Mouse (Mus musculus): ENCODE measurements around the gene Gimap5.
A peak's percentile ranks its signal among the peaks of the same experiment; 100 is the strongest.

The Gimap5 gene

GRCm38 (mm10) chr6:48742422-48743351 is 3.3 kb upstream of the Gimap5 start:
- peaks cover 45% of the 10 kb centered on the region for H3K27me3 ChIP-seq (ENCODE audit: insufficient read depth, low read length)
- H3K4me3 ChIP-seq (replicated peaks; ENCODE audit: low read length) = peak overlapping the region; percentile 81
- H3K36me3 ChIP-seq (ENCODE audit: insufficient read depth, low read length) = no peaks in the 10 kb centered on the region
- no peaks in the 10 kb centered on the region for H3K9me3 ChIP-seq (ENCODE audit: low read length)
- no peak for TF ChIP-seq NANOG (IDR thresholded peaks at IDR 0.05; ENCODE audit: borderline replicate concordance, low read length)
- TF ChIP-seq CTCF (conservative IDR thresholded peaks at IDR 0.05; ENCODE audit: low read length) = no peak
- H3K4me1 ChIP-seq (replicated peaks; ENCODE audit: low read depth, low read length) = peaks cover 50% of the 10 kb centered on the region

DNA sequence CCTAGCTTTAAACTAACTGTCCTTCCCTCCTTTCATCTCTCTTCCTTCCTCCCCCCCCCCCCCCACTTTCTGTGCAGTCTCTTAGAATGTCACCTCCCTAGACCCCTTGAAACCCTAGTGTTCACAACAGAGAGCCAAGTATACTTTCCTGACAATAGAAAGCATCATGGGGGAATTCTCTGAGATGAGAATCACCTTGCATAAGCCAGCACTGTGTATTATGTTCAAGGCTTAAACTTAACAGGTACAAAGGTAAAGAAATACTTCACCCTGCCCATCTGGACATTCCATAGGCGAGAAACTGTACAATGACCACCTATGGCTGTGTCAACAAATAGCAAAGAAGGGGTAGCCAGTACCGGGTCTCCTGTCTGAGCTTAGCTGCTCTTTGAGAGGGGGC is 507 bp upstream of the Gimap5 start:
- Histone ChIP-seq H3K27me3 (ENCODE audit: insufficient read depth, low read length) (peaks cover 35% of the 10 kb centered on the region), H3K36me3 (ENCODE audit: insufficient read depth, low read length) (no peaks in the 10 kb centered on the region), H3K9me3 (ENCODE audit: low read length) (peaks cover 5% of the 10 kb centered on the region), H3K4me1 (replicated peaks; ENCODE audit: low read depth, low read length) (peaks cover 47% of the 10 kb centered on the region), H3K4me3 (replicated peaks; ENCODE audit: low read length) (no peak overlapping the region)
- no peak for TF ChIP-seq NANOG (IDR thresholded peaks at IDR 0.05; ENCODE audit: borderline replicate concordance, low read length)
- TF ChIP-seq CTCF (conservative IDR thresholded peaks at IDR 0.05; ENCODE audit: low read length) = no peak
- TF ChIP-seq POU5F1 (IDR thresholded peaks at IDR 0.05; ENCODE audit: borderline replicate concordance, low read length) = no peak

- no peak for TF ChIP-seq CTCF (conservative IDR thresholded peaks at IDR 0.05; ENCODE audit: low read length)
- no peak for TF ChIP-seq NANOG (IDR thresholded peaks at IDR 0.05; ENCODE audit: borderline replicate concordance, low read length)
- TF ChIP-seq POU5F1 (IDR thresholded peaks at IDR 0.05; ENCODE audit: borderline replicate concordance, low read length) = no peak
- Histone ChIP-seq H3K4me3 (replicated peaks; ENCODE audit: low read length) (no peak overlapping the region), H3K9me3 (ENCODE audit: low read length) (peaks cover 18% of the 10 kb centered on the region), H3K27me3 (ENCODE audit: insufficient read depth, low read length) (peaks cover 19% of the 10 kb centered on the region), H3K4me1 (replicated peaks; ENCODE audit: low read depth, low read length) (peaks cover 28% of the 10 kb centered on the region), H3K36me3 (ENCODE audit: insufficient read depth, low read length) (no peaks in the 10 kb centered on the region)
Observed at GRCm38 (mm10) chr6:48747091-48747966, 1.3 kb downstream of the Gimap5 start.

- H3K4me3 ChIP-seq (replicated peaks; ENCODE audit: low read length) = no peak overlapping the region
- H3K4me1 ChIP-seq (replicated peaks; ENCODE audit: low read depth, low read length) = peaks cover 4% of the 10 kb centered on the region; the same call in 1 of the 2 replicates
- no peaks in the 10 kb centered on the region for H3K27me3 ChIP-seq (ENCODE audit: insufficient read depth, low read length)
- H3K9me3 ChIP-seq (ENCODE audit: low read length) = peaks cover 14% of the 10 kb centered on the region
- no peak for TF ChIP-seq CTCF (conservative IDR thresholded peaks at IDR 0.05; ENCODE audit: low read length)
- TF ChIP-seq POU5F1 (IDR thresholded peaks at IDR 0.05; ENCODE audit: borderline replicate concordance, low read length) = no peak
- TF ChIP-seq NANOG (IDR thresholded peaks at IDR 0.05; ENCODE audit: borderline replicate concordance, low read length) = no peak
- H3K36me3 ChIP-seq (ENCODE audit: insufficient read depth, low read length) = no peaks in the 10 kb centered on the region
Observed at GRCm38 (mm10) chr6:48763567-48764270, 17.7 kb downstream of the Gimap5 start.

DNA sequence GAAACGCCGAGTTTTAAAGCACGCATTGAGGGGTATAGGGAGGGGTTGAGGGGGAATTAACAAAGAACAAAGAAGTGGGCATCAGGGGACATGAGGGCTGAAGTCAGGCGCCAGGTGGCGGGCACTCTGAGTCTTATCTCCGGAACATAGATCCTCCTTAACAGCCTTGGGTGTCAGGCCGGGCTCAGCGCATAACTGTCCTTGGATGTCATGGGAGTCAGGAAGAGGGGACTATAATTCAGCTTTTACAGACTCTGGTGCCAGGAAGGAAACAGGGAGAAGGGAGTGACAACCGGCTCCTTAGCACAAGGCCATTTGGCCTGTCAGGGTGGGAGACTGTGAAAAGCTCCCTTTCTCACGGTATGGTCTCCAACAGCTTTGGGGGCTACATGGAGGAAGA is 18.5 kb downstream of the Gimap5 start:
- peaks cover 14% of the 10 kb centered on the region for H3K9me3 ChIP-seq (ENCODE audit: low read length)
- H3K4me3 ChIP-seq (replicated peaks; ENCODE audit: low read length) = no peak overlapping the region
- no peaks in the 10 kb centered on the region for H3K27me3 ChIP-seq (ENCODE audit: insufficient read depth, low read length)
- no peak for TF ChIP-seq CTCF (conservative IDR thresholded peaks at IDR 0.05; ENCODE audit: low read length)
- TF ChIP-seq POU5F1 (IDR thresholded peaks at IDR 0.05; ENCODE audit: borderline replicate concordance, low read length) = no peak
- no peak for TF ChIP-seq NANOG (IDR thresholded peaks at IDR 0.05; ENCODE audit: borderline replicate concordance, low read length)
- H3K4me1 ChIP-seq (replicated peaks; ENCODE audit: low read depth, low read length) = peaks cover 5% of the 10 kb centered on the region; the same call in 1 of the 2 replicates
- H3K36me3 ChIP-seq (ENCODE audit: insufficient read depth, low read length) = no peaks in the 10 kb centered on the region

DNA sequence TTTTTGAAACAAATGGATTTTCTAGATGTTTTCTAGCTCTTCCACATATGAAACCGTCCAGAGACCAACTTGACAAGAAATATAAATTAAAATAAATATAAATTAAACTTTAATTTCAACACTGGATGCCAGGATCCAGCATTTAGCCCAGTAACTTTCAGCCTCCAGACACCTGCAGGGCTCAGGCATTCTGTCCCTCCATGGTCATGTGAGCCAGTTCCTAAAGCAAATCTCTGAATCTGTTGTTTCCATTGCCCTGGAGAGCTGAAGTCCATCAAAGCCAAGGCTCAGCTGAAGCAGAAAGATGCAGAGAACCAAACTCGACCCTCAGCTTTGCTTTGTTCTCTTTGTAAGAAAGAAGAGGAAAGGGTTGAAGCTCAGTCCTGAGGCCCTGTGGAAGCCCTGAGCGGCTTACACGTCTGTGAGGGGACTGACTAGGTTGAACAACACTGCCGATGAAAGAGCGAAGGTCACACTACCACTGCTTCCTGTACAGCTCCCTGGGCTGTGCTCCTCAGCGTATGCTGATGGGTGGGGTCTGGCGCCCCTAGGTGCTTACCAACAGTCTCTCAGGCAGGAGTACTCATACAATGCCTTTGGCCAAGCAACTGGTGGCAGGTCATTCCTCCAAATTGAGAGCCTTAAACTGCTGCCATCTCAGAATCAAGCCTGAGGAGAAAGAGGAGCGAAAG is 22.3 kb downstream of the Gimap5 start:
- Histone ChIP-seq H3K4me3 (replicated peaks; ENCODE audit: low read length) (no peak overlapping the region), H3K9me3 (ENCODE audit: low read length) (peaks cover 14% of the 10 kb centered on the region), H3K4me1 (replicated peaks; ENCODE audit: low read depth, low read length) (peaks cover 8% of the 10 kb centered on the region; the same call in 1 of the 2 replicates), H3K36me3 (ENCODE audit: insufficient read depth, low read length) (no peaks in the 10 kb centered on the region), H3K27me3 (ENCODE audit: insufficient read depth, low read length) (no peaks in the 10 kb centered on the region)
- TF ChIP-seq NANOG (IDR thresholded peaks at IDR 0.05; ENCODE audit: borderline replicate concordance, low read length) = no peak
- TF ChIP-seq POU5F1 (IDR thresholded peaks at IDR 0.05; ENCODE audit: borderline replicate concordance, low read length) = no peak
- no peak for TF ChIP-seq CTCF (conservative IDR thresholded peaks at IDR 0.05; ENCODE audit: low read length)

DNA sequence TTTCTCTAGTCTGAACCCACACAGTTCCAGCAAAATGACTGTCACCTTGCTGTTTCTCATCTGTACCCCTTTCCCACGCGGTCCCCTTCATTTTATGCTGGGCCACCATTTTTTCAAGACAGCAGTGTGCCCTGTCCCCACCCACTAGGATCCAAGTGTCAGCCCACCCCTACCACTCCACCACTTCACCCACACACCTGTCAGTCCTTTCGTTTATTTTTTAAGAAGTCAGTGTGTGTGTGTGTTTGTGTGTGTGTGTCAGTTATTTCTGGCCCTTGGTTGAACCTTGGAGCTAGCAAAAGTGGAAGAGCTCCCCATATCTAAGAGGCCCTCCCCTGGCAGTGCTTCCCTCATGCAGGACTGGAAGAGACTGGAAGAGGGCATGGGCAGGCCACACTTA is 22.9 kb downstream of the Gimap5 start:
- Histone ChIP-seq H3K36me3 (ENCODE audit: insufficient read depth, low read length) (no peaks in the 10 kb centered on the region), H3K4me3 (replicated peaks; ENCODE audit: low read length) (no peak overlapping the region), H3K27me3 (ENCODE audit: insufficient read depth, low read length) (no peaks in the 10 kb centered on the region), H3K4me1 (replicated peaks; ENCODE audit: low read depth, low read length) (peaks cover 8% of the 10 kb centered on the region; the same call in 1 of the 2 replicates), H3K9me3 (ENCODE audit: low read length) (peaks cover 20% of the 10 kb centered on the region)
- TF ChIP-seq NANOG (IDR thresholded peaks at IDR 0.05; ENCODE audit: borderline replicate concordance, low read length) (no peak), POU5F1 (IDR thresholded peaks at IDR 0.05; ENCODE audit: borderline replicate concordance, low read length) (no peak), CTCF (conservative IDR thresholded peaks at IDR 0.05; ENCODE audit: low read length) (no peak)

Measured in E14TG2a.4 (cell line).